Mouse (Mus musculus): ENCODE measurements around the gene Mterf1b. TPM values are rescaled to one million over a fixed set of nuclear protein-coding genes. Genes with fewer than 3 reads are reported as not detected.

The Mterf1b gene
- polyA plus RNA-seq, 1 experiment from 2014 or later = 3.1 TPM

DNA sequence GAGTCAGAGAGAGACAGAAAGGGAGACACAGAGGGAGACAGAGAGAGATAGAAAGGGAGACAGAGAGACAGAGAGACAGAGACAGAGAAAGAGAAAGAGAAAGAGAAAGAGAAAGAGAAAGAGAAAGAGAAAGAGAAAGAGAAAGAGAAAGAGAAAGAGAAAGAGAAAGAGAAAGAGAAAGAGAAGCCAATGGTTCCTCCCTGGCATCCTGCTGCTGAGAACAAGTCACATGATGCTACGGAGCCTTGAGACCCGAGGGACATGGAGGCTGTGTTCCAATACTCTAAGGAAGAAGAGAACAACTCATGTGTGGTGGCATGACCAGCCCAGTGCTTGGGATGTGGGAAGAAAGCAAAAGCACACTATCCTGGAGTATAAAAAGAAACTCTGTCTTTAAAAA lies 40.0 kb downstream of the Mterf1b start:
- Histone ChIP-seq H3K36me3 (ENCODE audit: control insufficient read depth, insufficient read depth, low read length) (no peaks in the 10 kb centered on the region), H3K4me1 (replicated peaks; ENCODE audit: control insufficient read depth, insufficient read depth, low read length) (no peaks in the 10 kb centered on the region), H3K9me3 (ENCODE audit: control insufficient read depth, low read length) (no peaks in the 10 kb centered on the region), H3K27ac (ENCODE audit: low read length) (no peak overlapping the region), H3K4me2 (ENCODE audit: low read depth, low read length) (no peak overlapping the region), H3K27me3 (ENCODE audit: control insufficient read depth, insufficient read depth, low read depth, low read length) (no peaks in the 10 kb centered on the region), H3K4me3 (ENCODE audit: low read length) (no peak overlapping the region), H3K9ac (ENCODE audit: low read length) (no peak overlapping the region)
- WGBS = 73% methylated on average over 2 of the region's 2 CpGs
- ATAC-seq (ENCODE audit: low read depth) = no peak

DNA sequence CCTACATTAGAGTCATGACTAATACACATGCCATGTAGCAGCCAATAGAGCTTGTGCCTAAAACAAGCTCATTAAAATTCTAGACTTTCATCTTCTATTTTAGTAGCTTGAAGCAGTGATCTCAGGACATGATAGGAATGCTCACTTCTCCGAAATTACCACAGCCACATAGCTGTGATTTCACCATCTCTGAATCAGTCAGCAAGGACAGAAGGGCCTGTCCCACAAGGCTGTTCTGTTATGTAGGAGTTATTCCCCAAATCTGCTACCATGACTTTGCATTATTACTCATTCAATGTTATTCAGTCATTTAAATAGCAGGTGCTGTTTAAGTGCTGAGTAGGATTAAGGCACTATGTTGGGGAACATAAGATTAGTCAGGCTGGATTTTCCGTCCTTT lies 42.3 kb downstream of the Mterf1b start:
- WGBS = 73% methylated on average over 2 of the region's 2 CpGs
- H3K4me2 ChIP-seq (ENCODE audit: low read depth, low read length) = no peak overlapping the region
- no peak overlapping the region for H3K4me3 ChIP-seq (ENCODE audit: low read length)
- H3K9me3 ChIP-seq (ENCODE audit: control insufficient read depth, low read length) = no peaks in the 10 kb centered on the region
- no peak overlapping the region for H3K9ac ChIP-seq (ENCODE audit: low read length)
- no peak overlapping the region for H3K27ac ChIP-seq (ENCODE audit: low read length)
- ATAC-seq (ENCODE audit: low read depth) = no peak
- no peaks in the 10 kb centered on the region for H3K27me3 ChIP-seq (ENCODE audit: control insufficient read depth, insufficient read depth, low read depth, low read length)
- H3K36me3 ChIP-seq (ENCODE audit: control insufficient read depth, insufficient read depth, low read length) = no peaks in the 10 kb centered on the region
- no peaks in the 10 kb centered on the region for H3K4me1 ChIP-seq (replicated peaks; ENCODE audit: control insufficient read depth, insufficient read depth, low read length)

DNA sequence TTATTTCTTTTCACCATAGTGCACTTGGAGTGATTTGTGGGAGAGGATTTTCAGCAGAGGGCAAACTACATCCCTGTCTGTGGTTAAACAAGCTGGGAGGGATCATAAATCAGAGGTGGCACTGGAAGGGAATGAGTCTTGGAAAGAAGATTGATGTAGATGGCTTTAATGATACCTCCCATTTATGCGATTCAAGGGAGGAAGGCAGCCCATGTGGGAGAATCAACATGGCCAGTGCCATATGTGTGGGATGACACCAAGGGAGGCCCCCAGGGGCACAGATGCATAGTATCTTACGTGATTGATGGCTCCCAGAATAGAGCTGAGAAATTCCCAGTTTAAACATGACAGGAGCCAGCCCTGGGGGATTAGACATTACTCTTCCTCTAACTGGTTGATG lies 48.0 kb downstream of the Mterf1b start:
- no peak for ATAC-seq (ENCODE audit: low read depth)
- H3K4me2 ChIP-seq (ENCODE audit: low read depth, low read length) = no peak overlapping the region
- no peak overlapping the region for H3K27ac ChIP-seq (ENCODE audit: low read length)
- no peak overlapping the region for H3K9ac ChIP-seq (ENCODE audit: low read length)
- H3K27me3 ChIP-seq (ENCODE audit: control insufficient read depth, insufficient read depth, low read depth, low read length) = no peaks in the 10 kb centered on the region
- 55% methylated on average over 2 of the region's 2 CpGs for WGBS
- no peaks in the 10 kb centered on the region for H3K36me3 ChIP-seq (ENCODE audit: control insufficient read depth, insufficient read depth, low read length)
- H3K4me3 ChIP-seq (ENCODE audit: low read length) = no peak overlapping the region
- no peaks in the 10 kb centered on the region for H3K4me1 ChIP-seq (replicated peaks; ENCODE audit: control insufficient read depth, insufficient read depth, low read length)
- H3K9me3 ChIP-seq (ENCODE audit: control insufficient read depth, low read length) = no peaks in the 10 kb centered on the region

DNA sequence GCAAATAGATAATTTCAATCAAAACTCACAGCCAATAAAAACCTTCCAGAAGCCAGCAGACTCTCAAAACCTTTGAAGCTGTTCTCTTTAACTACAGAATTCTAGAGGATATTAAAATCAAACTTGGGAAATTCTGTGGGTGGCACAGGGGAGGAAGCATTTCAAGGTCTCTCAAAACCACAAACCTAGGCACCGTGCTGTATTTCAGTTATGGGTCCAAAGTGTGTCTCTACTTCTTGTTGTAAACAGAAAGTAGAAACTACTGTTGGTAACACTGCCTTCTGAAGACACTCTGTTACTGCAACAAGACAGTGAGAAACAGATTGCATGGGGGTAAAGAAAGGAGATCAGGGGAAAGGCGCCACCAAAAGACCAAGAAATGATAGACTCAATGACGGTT lies 52.8 kb downstream of the Mterf1b start:
- H3K36me3 ChIP-seq (ENCODE audit: control insufficient read depth, insufficient read depth, low read length) = no peaks in the 10 kb centered on the region
- H3K9ac ChIP-seq (ENCODE audit: low read length) = no peak overlapping the region
- no peaks in the 10 kb centered on the region for H3K27me3 ChIP-seq (ENCODE audit: control insufficient read depth, insufficient read depth, low read depth, low read length)
- no peak overlapping the region for H3K27ac ChIP-seq (ENCODE audit: low read length)
- no peaks in the 10 kb centered on the region for H3K9me3 ChIP-seq (ENCODE audit: control insufficient read depth, low read length)
- no peak overlapping the region for H3K4me2 ChIP-seq (ENCODE audit: low read depth, low read length)
- H3K4me1 ChIP-seq (replicated peaks; ENCODE audit: control insufficient read depth, insufficient read depth, low read length) = no peaks in the 10 kb centered on the region
- H3K4me3 ChIP-seq (ENCODE audit: low read length) = no peak overlapping the region
- WGBS = 70% methylated on average over 3 of the region's 3 CpGs
- ATAC-seq (ENCODE audit: low read depth) = no peak

DNA sequence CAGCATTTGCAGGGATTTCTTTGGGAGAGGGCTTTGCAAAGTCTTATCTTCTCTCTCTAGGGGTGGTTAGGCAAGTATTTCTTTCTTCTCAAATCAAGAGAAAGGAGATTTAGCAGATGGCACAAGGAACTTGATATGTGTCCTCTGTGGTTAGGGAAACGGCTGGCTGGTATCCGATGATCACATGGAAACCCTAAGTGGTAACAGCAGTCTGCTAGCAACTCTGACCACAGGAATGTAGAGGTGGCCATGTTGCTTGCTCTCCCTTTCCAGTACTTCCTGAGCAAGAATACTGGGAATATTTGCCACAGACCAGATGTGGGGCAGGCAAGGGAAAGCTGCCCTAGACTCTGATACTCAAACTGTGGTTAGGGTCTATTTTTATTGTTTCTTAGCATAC lies 53.9 kb downstream of the Mterf1b start:
- H3K4me2 ChIP-seq (ENCODE audit: low read depth, low read length) = no peak overlapping the region
- 67% methylated on average over 2 of the region's 2 CpGs for WGBS
- no peaks in the 10 kb centered on the region for H3K4me1 ChIP-seq (replicated peaks; ENCODE audit: control insufficient read depth, insufficient read depth, low read length)
- H3K27me3 ChIP-seq (ENCODE audit: control insufficient read depth, insufficient read depth, low read depth, low read length) = no peaks in the 10 kb centered on the region
- H3K27ac ChIP-seq (ENCODE audit: low read length) = no peak overlapping the region
- H3K36me3 ChIP-seq (ENCODE audit: control insufficient read depth, insufficient read depth, low read length) = no peaks in the 10 kb centered on the region
- ATAC-seq (ENCODE audit: low read depth) = no peak
- H3K4me3 ChIP-seq (ENCODE audit: low read length) = no peak overlapping the region
- H3K9ac ChIP-seq (ENCODE audit: low read length) = no peak overlapping the region
- no peaks in the 10 kb centered on the region for H3K9me3 ChIP-seq (ENCODE audit: control insufficient read depth, low read length)

Other genes starting within 250 kb of the Mterf1b start
- 33.2 and 38.1 TPM in 2 replicates for gene Cyp51, start 87.6 kb upstream of the Mterf1b start, polyA plus RNA-seq (2015; fragmentation: Nextera tagmentation; extraction: Ambion mirVana)

Data from lung, embryonic 16.5 days (tissue).